Mouse (Mus musculus) hindbrain, embryonic 14.5 days (tissue): Measurements from ENCODE around the gene Ltbp2. TPM values are rescaled to one million over a fixed set of nuclear protein-coding genes. Genes with fewer than 3 reads are reported as not detected.

Source experiments
- ATAC-seq: fragments of 200-750 bp; cut with Nextera tagmentation; 2 replicates; pipeline ENCODE4 v1.8.0; 2017; ENCODE audit warnings: moderate number of reproducible peaks, mild to moderate bottlenecking, moderate TSS enrichment, moderate library complexity; ENCODE audit not compliant: low FRiP score
- DNase-seq: peaks from one replicate; pipeline ENCODE4 v3.0.0-alpha.2; 2015; ENCODE audit warnings: low spot score
- H3K27ac ChIP-seq: fragments of 300-500 bp; sonication (generic); 2 replicates; pipeline ENCODE4 v1.5.1; 2014; ENCODE audit warnings: mild to moderate bottlenecking, moderate library complexity
- H3K27me3 ChIP-seq: fragments of 300-500 bp; sonication (generic); 2 replicates; pipeline ENCODE4 v1.6.1; 2014; ENCODE audit warnings: mild to moderate bottlenecking, low read length, mixed read lengths; ENCODE audit not compliant: control insufficient read depth, insufficient read depth
- H3K36me3 ChIP-seq: fragments of 300-500 bp; sonication (generic); replicated peaks from 2 replicates; pipeline ENCODE4 v1.6.1; 2014; ENCODE audit not compliant: control insufficient read depth, insufficient read depth
- H3K4me1 ChIP-seq: fragments of 300-500 bp; sonication (generic); replicated peaks from 2 replicates; pipeline ENCODE4 v1.6.1; 2014; ENCODE audit warnings: antibody characterized with exemption, low read length, mixed read lengths; ENCODE audit not compliant: control insufficient read depth, insufficient read depth
- H3K4me2 ChIP-seq: fragments of 300-500 bp; sonication (generic); replicated peaks from 2 replicates; pipeline ENCODE4 v1.6.1; 2014; ENCODE audit warnings: mild to moderate bottlenecking, moderate library complexity
- H3K4me3 ChIP-seq: fragments of 300-500 bp; sonication (generic); replicated peaks from 2 replicates; pipeline ENCODE4 v1.5.1; 2014; ENCODE audit warnings: mild to moderate bottlenecking, low read length
- H3K9ac ChIP-seq: fragments of 300-500 bp; sonication (generic); 2 replicates; pipeline ENCODE4 v1.6.1; 2014
- H3K9me3 ChIP-seq: fragments of 300-500 bp; sonication (generic); 2 replicates; pipeline ENCODE4 v1.6.1; 2016; ENCODE audit warnings: low read length; ENCODE audit not compliant: control insufficient read depth
- WGBS: fragments of 180-500 bp; shearing (Covaris S2); extraction: QIAGEN DNeasy Blood & Tissue Kit; methylation state at CpG from one replicate; pipeline ENCODE4 v1.1.7; 2014; 5-methylcytosine and 5-hydroxymethylcytosine counted together
- polyA plus RNA-seq: library from polyadenylated mRNA; unstranded; fragments of >200 nt; fragmentation: Nextera tagmentation; extraction: Ambion mirVana; gene quantifications from 2 replicates; pipeline ENCODE4 v1.2.1, GENCODE M21; 2014

Ltbp2 gene
- polyA plus RNA-seq, 1 experiment from 2014 or later, result 0.07 TPM

- WGBS, result 66% methylated on average over 11 of the region's 11 CpGs
- ATAC-seq, result no peak
- Histone ChIP-seq H3K27ac (no peak overlapping the region), H3K4me3 (no peak overlapping the region), H3K4me2 (no peak overlapping the region), H3K4me1 (no peaks in the 10 kb centered on the region), H3K27me3 (no peaks in the 10 kb centered on the region), H3K36me3 (no peaks in the 10 kb centered on the region), H3K9me3 (no peaks in the 10 kb centered on the region), H3K9ac (no peak overlapping the region)
- no peak for DNase-seq
Observed at GRCm38 (mm10) chr12:84885107-84885876, 9.0 kb upstream of the Ltbp2 start.

GRCm38 (mm10) chr12:84884423-84885076, 8.2 kb upstream of the Ltbp2 start:
- H3K36me3 ChIP-seq, result no peaks in the 10 kb centered on the region
- H3K4me3 ChIP-seq, result no peak overlapping the region
- no peak overlapping the region for H3K27ac ChIP-seq
- DNase-seq (no peak), ATAC-seq (no peak)
- 88% methylated on average over 7 of the region's 7 CpGs for WGBS
- no peaks in the 10 kb centered on the region for H3K27me3 ChIP-seq
- H3K9ac ChIP-seq, result no peak overlapping the region
- no peaks in the 10 kb centered on the region for H3K9me3 ChIP-seq
- H3K4me2 ChIP-seq, result no peak overlapping the region
- H3K4me1 ChIP-seq, result no peaks in the 10 kb centered on the region

DNA sequence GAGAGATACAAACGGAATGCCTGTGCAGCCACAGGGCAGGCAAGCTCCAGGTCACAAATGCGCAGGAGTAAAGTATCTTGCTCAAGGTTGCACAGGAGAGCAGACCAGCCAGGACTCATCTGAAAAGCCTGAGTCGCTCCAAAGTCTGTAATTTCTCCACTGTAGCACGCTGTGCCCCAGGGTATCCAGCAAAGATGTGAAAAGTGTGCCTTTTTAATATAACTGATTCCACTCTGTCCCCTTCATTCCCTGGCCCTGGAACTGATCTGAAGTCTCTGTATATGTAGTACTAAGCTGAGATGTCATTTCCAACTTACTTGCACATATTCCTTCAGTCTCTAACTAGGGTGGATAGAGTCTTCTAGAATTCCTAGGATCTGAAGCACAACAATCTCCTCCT, 6.5 kb upstream of the Ltbp2 start:
- no peak overlapping the region for H3K4me2 ChIP-seq
- 86% methylated on average over 4 of the region's 4 CpGs for WGBS
- no peaks in the 10 kb centered on the region for H3K36me3 ChIP-seq
- ATAC-seq, result no peak
- no peak overlapping the region for H3K9ac ChIP-seq
- H3K9me3 ChIP-seq, result no peaks in the 10 kb centered on the region
- no peak for DNase-seq
- no peak overlapping the region for H3K4me3 ChIP-seq
- no peak overlapping the region for H3K27ac ChIP-seq
- peaks cover 15% of the 10 kb centered on the region for H3K27me3 ChIP-seq
- no peaks in the 10 kb centered on the region for H3K4me1 ChIP-seq

GRCm38 (mm10) chr12:84880091-84880490, 3.8 kb upstream of the Ltbp2 start:
- ATAC-seq, result no peak
- no peaks in the 10 kb centered on the region for H3K36me3 ChIP-seq
- no peaks in the 10 kb centered on the region for H3K9me3 ChIP-seq
- H3K4me2 ChIP-seq, result no peak overlapping the region
- DNase-seq, result no peak
- no peaks in the 10 kb centered on the region for H3K4me1 ChIP-seq
- H3K9ac ChIP-seq, result no peak overlapping the region
- H3K27me3 ChIP-seq, result peaks cover 42% of the 10 kb centered on the region
- no peak overlapping the region for H3K27ac ChIP-seq
- 58% methylated on average over 11 of the region's 11 CpGs for WGBS
- H3K4me3 ChIP-seq, result no peak overlapping the region

DNA sequence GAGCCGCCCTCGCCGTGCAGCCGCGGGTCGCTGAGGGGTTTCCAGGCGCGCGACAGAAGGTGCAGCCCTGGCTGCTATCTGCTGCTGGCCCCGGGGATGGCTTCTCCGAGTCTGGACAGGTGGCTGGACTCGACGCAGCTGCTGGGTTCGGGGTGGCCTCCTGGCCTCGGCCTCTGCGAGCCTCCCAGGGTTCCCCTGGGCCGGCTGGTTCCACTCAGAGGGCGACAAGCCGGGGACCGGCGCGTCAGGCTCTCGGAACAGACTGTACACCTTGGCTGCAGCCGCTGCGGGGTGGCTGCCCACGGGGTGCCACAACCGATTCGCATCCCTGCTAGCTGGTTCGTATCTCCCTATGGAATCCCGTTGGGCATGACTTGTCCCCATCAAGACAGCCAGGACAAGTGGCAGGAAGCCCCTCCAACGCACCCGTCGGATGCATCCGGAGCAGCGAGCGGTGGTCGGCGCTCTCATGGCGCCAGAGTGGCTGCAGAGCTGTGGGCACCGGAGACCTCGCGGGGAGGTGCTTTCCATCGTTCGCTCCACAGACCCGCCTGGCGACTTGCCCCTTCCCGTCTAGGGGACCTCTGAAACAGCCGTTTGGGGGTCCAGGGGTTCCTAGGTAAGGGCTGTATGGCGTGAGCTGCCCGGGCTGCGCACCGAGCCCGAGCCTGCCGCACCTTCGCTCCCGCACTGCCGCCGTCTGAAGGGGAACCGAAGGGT, 411 bp downstream of the Ltbp2 start:
- H3K9ac ChIP-seq, result peak overlapping the region; percentile 42; the same call in 1 of the 2 replicates
- H3K4me2 ChIP-seq, result peak overlapping the region; percentile 47
- WGBS, result 2% methylated on average over 55 of the region's 59 CpGs
- no peak for DNase-seq
- ATAC-seq, result no peak
- H3K4me1 ChIP-seq, result no peaks in the 10 kb centered on the region
- peaks cover 59% of the 10 kb centered on the region for H3K27me3 ChIP-seq
- no peak overlapping the region for H3K27ac ChIP-seq
- H3K36me3 ChIP-seq, result no peaks in the 10 kb centered on the region
- H3K4me3 ChIP-seq, result peak overlapping the region; percentile 16
- no peaks in the 10 kb centered on the region for H3K9me3 ChIP-seq

DNA sequence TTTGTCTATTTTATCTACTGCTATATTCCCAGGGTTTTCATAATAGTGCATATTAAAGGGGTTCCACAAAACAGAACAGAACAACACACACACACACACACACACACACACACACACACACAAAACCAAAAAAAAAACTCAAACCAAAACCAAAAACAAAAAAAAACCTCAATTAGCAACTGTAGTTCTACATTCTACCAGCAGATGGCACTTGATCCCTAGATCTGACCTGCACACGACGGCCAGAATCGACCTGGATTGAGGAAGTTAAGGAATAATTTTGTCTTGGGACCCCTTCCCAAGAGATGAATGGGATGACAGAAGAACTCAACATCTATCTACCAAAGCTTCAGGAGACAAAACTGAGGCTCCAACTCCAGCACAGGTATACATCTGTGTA, 2.9 kb downstream of the Ltbp2 start:
- WGBS, result 1% methylated on average over 3 of the region's 3 CpGs
- Histone ChIP-seq H3K4me3 (no peak overlapping the region), H3K4me2 (no peak overlapping the region), H3K27me3 (peaks cover 50% of the 10 kb centered on the region), H3K9ac (no peak overlapping the region), H3K9me3 (no peaks in the 10 kb centered on the region), H3K27ac (no peak overlapping the region), H3K4me1 (no peaks in the 10 kb centered on the region), H3K36me3 (no peaks in the 10 kb centered on the region)
- DNase-seq, result peak; percentile 76
- ATAC-seq, result no peak

- no peaks in the 10 kb centered on the region for H3K4me1 ChIP-seq
- H3K9ac ChIP-seq, result no peak overlapping the region
- no peaks in the 10 kb centered on the region for H3K36me3 ChIP-seq
- H3K9me3 ChIP-seq, result no peaks in the 10 kb centered on the region
- WGBS, result 72% methylated on average over 2 of the region's 2 CpGs
- no peak overlapping the region for H3K4me2 ChIP-seq
- H3K27me3 ChIP-seq, result peaks cover 39% of the 10 kb centered on the region
- no peak for ATAC-seq
- no peak overlapping the region for H3K27ac ChIP-seq
- H3K4me3 ChIP-seq, result no peak overlapping the region
- no peak for DNase-seq
Observed at GRCm38 (mm10) chr12:84872310-84872709, 4.0 kb downstream of the Ltbp2 start.

DNA sequence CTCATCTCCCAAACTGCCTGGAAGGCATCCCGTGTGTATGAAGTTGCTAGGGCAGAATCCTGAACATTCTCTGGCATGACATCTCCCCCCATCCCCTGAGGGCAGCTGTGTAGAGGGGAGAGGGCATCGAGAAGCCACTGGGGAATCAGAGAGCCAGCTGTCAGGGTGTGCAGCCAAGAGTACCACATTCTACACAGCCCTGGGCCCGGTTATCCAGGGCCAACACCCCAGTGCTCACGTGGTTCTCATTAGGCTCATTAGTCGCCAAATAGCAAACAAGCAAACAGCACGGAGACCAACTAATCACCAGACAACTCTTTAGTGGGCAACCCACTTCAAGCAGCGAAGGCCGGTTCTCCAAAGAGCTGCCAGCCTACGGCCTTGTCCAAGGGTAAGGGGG, 10.9 kb downstream of the Ltbp2 start:
- H3K9me3 ChIP-seq, result no peaks in the 10 kb centered on the region
- H3K27me3 ChIP-seq, result no peaks in the 10 kb centered on the region
- no peaks in the 10 kb centered on the region for H3K36me3 ChIP-seq
- H3K9ac ChIP-seq, result no peak overlapping the region
- no peak overlapping the region for H3K4me2 ChIP-seq
- ATAC-seq (no peak), DNase-seq (no peak)
- no peak overlapping the region for H3K27ac ChIP-seq
- H3K4me1 ChIP-seq, result no peaks in the 10 kb centered on the region
- WGBS, result 74% methylated on average over 9 of the region's 9 CpGs
- no peak overlapping the region for H3K4me3 ChIP-seq

GRCm38 (mm10) chr12:84864801-84865200, 11.5 kb downstream of the Ltbp2 start:
- no peaks in the 10 kb centered on the region for H3K27me3 ChIP-seq
- no peak overlapping the region for H3K9ac ChIP-seq
- H3K9me3 ChIP-seq, result no peaks in the 10 kb centered on the region
- H3K27ac ChIP-seq, result no peak overlapping the region
- ATAC-seq (no peak), DNase-seq (no peak)
- no peaks in the 10 kb centered on the region for H3K36me3 ChIP-seq
- no peak overlapping the region for H3K4me3 ChIP-seq
- WGBS, result 79% methylated on average over 7 of the region's 7 CpGs
- no peaks in the 10 kb centered on the region for H3K4me1 ChIP-seq
- no peak overlapping the region for H3K4me2 ChIP-seq
